Mouse (Mus musculus): ENCODE data around the gene Noxo1.
"Not testable (repeated sequence)": the region's sequence is repeated elsewhere in the genome, so short reads cannot be mapped to it uniquely, and the experiment has no call there.

The Noxo1 gene

GRCm38 (mm10) chr17:24721383-24721955, 25.4 kb downstream of the Noxo1 start:
- DNase-seq, result not testable (repeated sequence)

GRCm38 (mm10) chr17:24722220-24722924, 26.3 kb downstream of the Noxo1 start:
- no peak for DNase-seq

GRCm38 (mm10) chr17:24723122-24723880, 27.3 kb downstream of the Noxo1 start:
- no peak for DNase-seq

- DNase-seq, result no peak
Observed at GRCm38 (mm10) chr17:24723881-24724180, 27.8 kb downstream of the Noxo1 start.

GRCm38 (mm10) chr17:24724184-24724583, 28.1 kb downstream of the Noxo1 start, which contains the start of gene Ndufb10:
Gene Ndufb10, minus strand, starts transcription at chr17:24724478.
- DNase-seq, result peak; percentile 98

GRCm38 (mm10) chr17:24725637-24726390, 29.8 kb downstream of the Noxo1 start:
- no peak for DNase-seq

GRCm38 (mm10) chr17:24727618-24728017, 31.6 kb downstream of the Noxo1 start, which contains the start of gene Rpl3l:
Gene Rpl3l, plus strand, starts transcription at chr17:24727820.
- no peak for DNase-seq

- DNase-seq, result no peak
Observed at GRCm38 (mm10) chr17:24728184-24728583, 32.1 kb downstream of the Noxo1 start.

GRCm38 (mm10) chr17:24729067-24729466, 33.0 kb downstream of the Noxo1 start:
- DNase-seq, result no peak

- DNase-seq, result no peak
Observed at GRCm38 (mm10) chr17:24730787-24731186, 34.8 kb downstream of the Noxo1 start.

- DNase-seq, result no peak
Observed at GRCm38 (mm10) chr17:24732233-24732935, 36.4 kb downstream of the Noxo1 start.

- DNase-seq, result no peak
Observed at GRCm38 (mm10) chr17:24733434-24734050, 37.5 kb downstream of the Noxo1 start.

- DNase-seq, result no peak
Observed at GRCm38 (mm10) chr17:24734513-24734912, 38.5 kb downstream of the Noxo1 start.

- no peak for DNase-seq
Observed at GRCm38 (mm10) chr17:24735446-24735845, 39.4 kb downstream of the Noxo1 start.

GRCm38 (mm10) chr17:24736330-24737051, 40.5 kb downstream of the Noxo1 start, which contains the start of gene Msrb1:
Gene Msrb1, plus strand, starts transcription at chr17:24736642.
- peak; percentile 91 to 94 for DNase-seq

GRCm38 (mm10) chr17:24737135-24737810, 41.2 kb downstream of the Noxo1 start:
- DNase-seq, result no peak

GRCm38 (mm10) chr17:24738238-24738637, 42.2 kb downstream of the Noxo1 start:
- no peak for DNase-seq

GRCm38 (mm10) chr17:24739926-24740325, 43.9 kb downstream of the Noxo1 start:
- DNase-seq, result no peak

- DNase-seq, result no peak
Observed at GRCm38 (mm10) chr17:24742307-24742706, 46.3 kb downstream of the Noxo1 start.

- DNase-seq, result no peak
Observed at GRCm38 (mm10) chr17:24743896-24744295, 47.9 kb downstream of the Noxo1 start.

GRCm38 (mm10) chr17:24744381-24744780, 48.3 kb downstream of the Noxo1 start:
- DNase-seq, result no peak
